Mouse (Mus musculus) thymus, adult 2 months (tissue): ENCODE measurements around the gene Nfia. TPM values are rescaled to one million over a fixed set of nuclear protein-coding genes. Genes with fewer than 3 reads are reported as not detected.

Experiments used
- DNase-seq: peaks from one replicate; pipeline ENCODE4 v3.0.0; 2021
- H3K27ac ChIP-seq: fragments of 200-500 bp; 2 replicates; pipeline ENCODE4 v1.5.1; 2012; ENCODE audit warnings: low read length, control low read depth; ENCODE audit not compliant: control insufficient read depth, insufficient read depth
- H3K27me3 ChIP-seq: fragments of 200-500 bp; 2 replicates; pipeline ENCODE4 v1.6.1; 2012; ENCODE audit warnings: mild to moderate bottlenecking, low read length, moderate library complexity, mixed read lengths; ENCODE audit not compliant: control insufficient read depth, insufficient read depth
- H3K36me3 ChIP-seq: fragments of 200-500 bp; 2 replicates; pipeline ENCODE4 v1.6.1; 2012; ENCODE audit warnings: mild to moderate bottlenecking, low read length, moderate library complexity; ENCODE audit not compliant: control insufficient read depth, insufficient read depth
- H3K4me1 ChIP-seq: fragments of 200-500 bp; replicated peaks from 2 replicates; pipeline ENCODE4 v1.6.1; 2012; ENCODE audit warnings: low read length; ENCODE audit not compliant: control insufficient read depth, insufficient read depth
- H3K4me3 ChIP-seq: fragments of 200-500 bp; 2 replicates; pipeline ENCODE4 v1.5.1; 2012; ENCODE audit warnings: mild to moderate bottlenecking, low read length, control low read depth, moderate library complexity; ENCODE audit not compliant: control insufficient read depth, insufficient read depth
- CTCF ChIP-seq: fragments of 200-500 bp; IDR thresholded peaks from 2 replicates; pipeline ENCODE4 v1.5.1; 2012; ENCODE audit warnings: mild to moderate bottlenecking, control low read depth, low read length, moderate library complexity, borderline replicate concordance; ENCODE audit not compliant: control insufficient read depth, poor library complexity, insufficient read depth; ENCODE audit errors: extremely low read depth
- POLR2A ChIP-seq: fragments of 200-500 bp; IDR thresholded peaks from 2 replicates; pipeline ENCODE4 v1.6.1; 2012; ENCODE audit warnings: mild to moderate bottlenecking, low read length, control low read depth, moderate library complexity; ENCODE audit not compliant: control insufficient read depth, poor library complexity, insufficient read depth; ENCODE audit errors: extremely low read depth
- WGBS: fragments of 180-500 bp; shearing (Covaris S2); methylation state at CpG from one replicate; pipeline ENCODE4 v1.1.7; 2018; 5-methylcytosine and 5-hydroxymethylcytosine counted together
- polyA plus RNA-seq: library from polyadenylated mRNA; depleted of rRNA; stranded (reverse); fragments of >200 nt; gene quantifications from 2 replicates; pipeline ENCODE4 v1.2.3, GENCODE M21; 2012

The Nfia gene
- polyA plus RNA-seq, 1 experiment: 26.4 TPM

DNA sequence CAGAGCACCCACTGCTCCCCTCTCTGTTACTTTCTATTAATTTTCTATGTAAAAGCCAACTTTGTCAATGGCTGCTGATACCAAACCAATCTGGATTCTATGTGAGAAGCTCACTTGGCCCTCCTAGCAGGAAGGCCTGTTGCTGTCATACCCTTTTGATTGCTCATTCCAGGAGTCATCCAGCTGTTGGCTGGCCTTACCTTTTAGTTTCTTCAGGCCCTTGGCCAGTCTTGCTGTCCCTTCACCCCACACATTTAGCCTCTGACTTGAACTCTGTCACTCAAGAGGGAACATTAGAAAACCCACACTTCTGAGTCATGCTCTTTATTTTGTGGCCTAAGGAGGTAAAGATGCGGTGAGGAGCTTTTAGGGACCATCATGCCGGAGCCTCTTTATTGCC is 91.7 kb downstream of the Nfia start:
- Histone ChIP-seq H3K27me3 (no peaks in the 10 kb centered on the region), H3K27ac (no peak overlapping the region), H3K36me3 (no peaks in the 10 kb centered on the region), H3K4me3 (no peak overlapping the region), H3K4me1 (no peaks in the 10 kb centered on the region)
- WGBS: 97% methylated on average over 2 of the region's 2 CpGs
- DNase-seq: no peak
- TF ChIP-seq POLR2A (no peak), CTCF (no peak)

DNA sequence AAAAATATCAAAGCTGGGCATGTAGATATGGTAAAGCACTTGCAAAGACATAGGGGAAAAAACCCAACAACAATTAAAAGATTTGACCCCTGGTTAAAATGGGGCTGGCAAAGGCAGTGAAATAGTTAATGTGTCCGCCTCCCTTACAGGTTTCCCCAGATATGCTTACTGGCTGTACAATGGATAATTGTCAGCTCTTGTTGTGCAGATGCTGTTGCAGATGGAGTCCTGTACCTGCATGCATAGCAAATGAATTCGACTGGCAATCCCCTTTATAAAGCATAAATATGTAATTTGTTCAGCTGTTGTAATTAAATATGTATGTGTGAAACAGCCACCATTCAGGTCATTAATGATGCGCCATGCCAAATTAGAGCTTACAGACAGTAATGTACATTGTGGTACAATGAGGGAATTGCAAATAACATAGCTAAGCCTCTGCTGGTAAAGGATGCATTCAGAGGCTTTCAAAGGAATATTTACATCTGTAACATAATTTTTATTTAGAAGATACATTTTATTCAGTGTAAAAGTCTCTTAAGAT is 92.9 kb downstream of the Nfia start:
- 93% methylated on average over 3 of the region's 3 CpGs for WGBS
- no peak for DNase-seq
- H3K27ac ChIP-seq: no peak overlapping the region

DNA sequence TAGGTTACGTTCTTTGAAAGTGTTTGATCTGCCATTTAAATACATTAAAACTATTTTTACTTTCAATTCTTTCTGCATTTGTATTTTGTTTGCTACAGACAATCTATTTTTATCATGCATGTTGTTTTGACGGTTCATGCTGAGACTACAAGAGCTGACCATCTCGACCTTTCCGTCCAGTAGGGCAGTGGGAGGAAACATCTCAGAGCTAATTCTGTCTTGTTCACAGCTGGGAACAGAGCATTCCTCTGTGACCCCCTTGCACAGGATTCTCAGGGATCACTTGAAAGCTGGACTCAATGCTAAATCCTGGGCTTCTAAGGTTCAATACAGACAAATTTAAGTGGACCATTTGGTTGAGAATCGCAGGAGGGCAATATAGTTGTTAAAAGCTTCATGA is 93.9 kb downstream of the Nfia start:
- WGBS: 94% methylated on average over 5 of the region's 5 CpGs
- DNase-seq: no peak

More for the DNA sequence above, 92.9 kb downstream of the Nfia start:
- TF ChIP-seq CTCF: no peak
- no peak for TF ChIP-seq POLR2A
- no peaks in the 10 kb centered on the region for H3K36me3 ChIP-seq
- no peaks in the 10 kb centered on the region for H3K27me3 ChIP-seq
- H3K4me1 ChIP-seq: no peaks in the 10 kb centered on the region
- no peak overlapping the region for H3K4me3 ChIP-seq

DNA sequence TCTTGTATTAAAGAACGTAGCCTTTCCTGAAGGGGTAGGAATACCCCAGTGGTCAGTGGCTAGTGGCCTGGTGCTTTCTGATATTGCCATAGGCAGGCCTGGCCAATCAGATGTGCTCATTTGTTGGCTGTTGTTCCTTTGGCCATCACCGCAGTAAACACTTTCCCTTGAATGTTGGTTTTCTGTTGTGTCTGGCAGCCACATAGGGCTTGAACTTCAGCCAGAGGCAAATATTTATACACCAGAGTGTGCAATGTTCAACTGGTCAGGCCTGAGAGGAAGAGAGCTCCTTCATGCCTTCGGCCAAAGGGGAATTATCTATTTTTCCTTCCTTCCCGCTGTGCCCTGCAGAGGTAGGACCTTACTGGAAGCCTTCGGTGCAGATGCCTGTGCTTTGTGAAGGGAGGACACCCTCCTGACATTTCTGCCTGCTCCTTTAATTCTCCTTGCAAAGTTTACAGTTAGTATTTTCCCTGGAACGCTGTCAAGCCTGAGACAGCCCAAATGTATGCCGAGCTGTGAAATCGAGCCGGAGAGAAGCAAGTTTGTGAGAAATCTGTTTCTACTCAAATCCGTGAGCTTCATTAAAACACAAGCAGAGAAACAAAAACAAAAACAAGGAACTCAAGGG is 95.9 kb downstream of the Nfia start:
- 94% methylated on average over 10 of the region's 10 CpGs for WGBS
- Histone ChIP-seq H3K27me3 (no peaks in the 10 kb centered on the region), H3K4me3 (no peak overlapping the region), H3K4me1 (no peaks in the 10 kb centered on the region; the same call in 1 of the 2 replicates), H3K27ac (no peak overlapping the region), H3K36me3 (no peaks in the 10 kb centered on the region)
- DNase-seq: no peak
- no peak for TF ChIP-seq POLR2A
- no peak for TF ChIP-seq CTCF

More for the DNA sequence above, 93.9 kb downstream of the Nfia start:
- no peak for TF ChIP-seq CTCF
- Histone ChIP-seq H3K4me1 (no peaks in the 10 kb centered on the region), H3K27me3 (no peaks in the 10 kb centered on the region), H3K27ac (no peak overlapping the region), H3K36me3 (no peaks in the 10 kb centered on the region), H3K4me3 (no peak overlapping the region)

DNA sequence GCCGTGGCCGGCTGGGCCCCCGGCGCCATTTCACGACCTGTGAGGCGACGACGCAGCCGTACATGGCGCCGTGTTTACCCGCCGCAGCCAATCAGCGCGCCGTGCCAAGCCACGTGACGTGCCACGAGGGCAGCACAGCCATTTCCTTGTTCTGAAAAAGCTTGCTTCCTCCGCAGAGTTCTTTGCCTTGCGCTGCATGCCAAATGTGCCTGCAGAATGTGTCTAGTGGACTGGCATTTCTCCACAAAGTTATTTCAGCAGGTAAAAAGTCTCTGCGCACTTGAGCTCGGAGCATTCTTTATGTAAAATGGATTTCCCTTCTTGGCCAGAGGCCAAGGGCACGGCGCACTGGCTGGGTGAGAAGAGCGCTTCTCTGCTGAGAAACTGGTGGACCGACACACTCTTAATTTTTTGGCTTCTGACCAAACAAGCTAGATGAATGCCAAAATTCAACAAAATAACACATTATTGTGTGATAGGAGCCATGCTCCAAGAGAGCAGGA is 96.5 kb downstream of the Nfia start:
- no peaks in the 10 kb centered on the region for H3K36me3 ChIP-seq
- no peak for DNase-seq
- 89% methylated on average over 27 of the region's 27 CpGs for WGBS
- no peaks in the 10 kb centered on the region; the same call in 1 of the 2 replicates for H3K4me1 ChIP-seq
- no peak overlapping the region for H3K27ac ChIP-seq
- no peaks in the 10 kb centered on the region for H3K27me3 ChIP-seq
- TF ChIP-seq POLR2A: no peak
- TF ChIP-seq CTCF: no peak
- no peak overlapping the region for H3K4me3 ChIP-seq

DNA sequence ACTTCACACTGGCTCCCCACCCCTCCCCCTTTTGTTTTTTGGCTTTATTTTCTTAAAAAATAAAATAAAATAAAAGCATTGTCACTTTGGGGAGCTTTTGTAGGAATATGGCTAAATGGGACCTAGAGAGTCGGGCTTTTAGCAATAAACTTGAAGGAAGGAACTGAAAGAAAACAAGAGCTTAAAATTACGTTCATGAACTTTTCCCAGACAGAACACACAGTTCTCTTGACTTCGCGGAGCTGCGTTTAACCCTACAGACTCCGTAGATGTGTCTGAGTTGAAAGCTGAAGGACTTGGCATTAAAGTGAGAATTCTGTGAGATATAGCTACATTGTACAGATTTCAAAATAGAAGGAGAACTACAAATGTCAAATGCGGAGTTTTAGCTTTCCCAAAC is 96.9 kb downstream of the Nfia start:
- Histone ChIP-seq H3K27me3 (no peaks in the 10 kb centered on the region), H3K4me3 (no peak overlapping the region), H3K36me3 (no peaks in the 10 kb centered on the region), H3K27ac (no peak overlapping the region), H3K4me1 (no peaks in the 10 kb centered on the region; the same call in 1 of the 2 replicates)
- TF ChIP-seq CTCF: no peak
- TF ChIP-seq POLR2A: no peak
- WGBS: 87% methylated on average over 7 of the region's 7 CpGs
- no peak for DNase-seq
